Mouse (Mus musculus) stomach, postnatal 0 days (tissue): ENCODE data around the gene Anxa4.

Source experiments
- CTCF ChIP-seq: IDR thresholded peaks from 2 replicates; pipeline ENCODE4 v1.5.1; 2016; ENCODE audit warnings: antibody characterized with exemption, low read depth, mild to moderate bottlenecking, moderate library complexity
- EP300 ChIP-seq: optimal IDR thresholded peaks from 2 replicates; pipeline ENCODE3; 2016; ENCODE audit warnings: antibody characterized with exemption

GRCm38 (mm10) chr6:86813341-86813740, 20.0 kb upstream of the Anxa4 start:
- TF ChIP-seq EP300 (no peak), CTCF (peak; percentile 76)
